Mouse (Mus musculus) cerebellum, postnatal 36 days (tissue): ENCODE results near the gene Ptk7.
"Not testable (repeated sequence)": the region's sequence is repeated elsewhere in the genome, so short reads cannot be mapped to it uniquely, and the experiment has no call there.

ENCODE experiments used
- DNase-seq, 2 experiments: peaks; one replicate each; pipeline ENCODE4 v3.0.0; 2021 to 2022; ENCODE audit warnings: mixed read lengths in 2 of 2

The Ptk7 gene

DNA sequence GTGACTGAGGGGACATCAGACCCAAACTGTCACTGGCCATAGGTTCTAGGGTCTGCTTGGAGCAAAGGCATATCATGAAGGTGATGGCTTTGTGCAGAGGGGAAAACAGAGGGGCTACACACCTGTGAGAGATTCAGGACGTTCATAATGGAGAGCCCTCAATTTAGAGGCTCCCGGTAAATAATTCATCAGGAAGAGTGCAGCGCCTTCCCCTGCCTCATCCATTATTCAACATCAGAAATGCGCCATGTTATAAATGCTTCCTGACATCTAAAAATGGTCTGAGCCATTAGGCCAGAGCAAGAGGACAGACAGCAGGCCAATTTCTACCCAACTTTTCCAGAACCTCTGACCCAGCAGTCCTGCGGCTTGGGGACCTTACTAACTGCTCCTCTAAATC lies 24.2 kb downstream of the Ptk7 start:
- DNase-seq = no peak

DNA sequence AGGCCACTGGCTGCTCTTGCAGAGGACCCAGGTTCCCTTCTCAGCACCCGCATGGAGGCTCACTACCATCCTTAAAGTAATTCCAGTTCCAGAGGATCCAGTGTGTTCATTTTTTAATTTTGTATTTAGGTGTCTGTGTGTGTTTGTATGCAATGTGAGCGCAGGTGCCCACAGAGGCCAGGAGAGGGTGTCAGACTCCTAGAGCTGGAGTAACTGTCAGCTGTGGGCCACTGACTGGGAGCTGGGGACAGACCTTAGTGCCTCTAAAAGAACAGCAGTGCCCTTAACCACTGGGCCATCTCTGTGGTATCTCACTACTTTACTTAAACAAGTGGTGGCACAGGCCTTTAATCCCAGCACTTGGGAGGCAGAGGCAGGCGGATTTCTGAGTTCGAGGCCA lies 26.1 kb downstream of the Ptk7 start:
- DNase-seq = no peak

DNA sequence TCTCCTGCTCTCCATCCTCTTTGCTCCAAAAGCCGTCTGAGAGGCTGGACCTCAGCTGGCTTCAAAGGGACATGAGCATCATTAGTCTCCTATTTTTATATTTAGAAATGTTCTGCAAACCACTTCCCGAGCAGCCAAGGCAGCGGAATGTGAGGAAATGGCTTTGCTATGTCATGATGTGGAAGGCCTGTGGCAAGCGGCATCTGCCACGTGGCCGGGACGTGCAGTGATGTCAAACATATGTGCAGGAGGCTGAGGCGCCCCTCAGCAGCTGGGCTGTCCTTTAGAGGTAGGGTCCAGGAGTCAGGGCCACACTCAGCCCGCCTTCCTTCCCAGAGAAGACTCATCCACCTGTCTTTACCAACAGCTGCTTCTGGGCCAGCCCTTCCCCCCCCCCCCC lies 27.1 kb downstream of the Ptk7 start:
- no peak for DNase-seq

DNA sequence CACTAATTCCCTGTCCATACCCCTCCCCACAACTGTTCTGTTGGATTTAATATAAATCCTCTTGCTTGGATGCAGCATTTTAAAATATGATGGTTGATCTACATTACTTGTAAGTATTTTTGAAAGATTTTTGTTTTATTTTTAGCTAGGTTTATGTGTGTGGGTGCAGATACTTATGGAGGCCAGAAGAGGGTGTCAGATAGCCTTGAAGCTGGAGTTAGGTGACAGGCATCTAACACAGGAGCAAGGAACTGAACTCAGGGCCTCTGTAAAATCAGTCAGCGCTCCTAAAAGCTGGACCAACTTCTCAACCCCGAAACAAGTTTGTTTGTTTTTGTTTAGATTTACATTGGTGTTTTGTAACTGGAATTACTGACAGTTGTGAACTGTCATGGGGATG lies 28.7 kb downstream of the Ptk7 start:
- DNase-seq = no peak

DNA sequence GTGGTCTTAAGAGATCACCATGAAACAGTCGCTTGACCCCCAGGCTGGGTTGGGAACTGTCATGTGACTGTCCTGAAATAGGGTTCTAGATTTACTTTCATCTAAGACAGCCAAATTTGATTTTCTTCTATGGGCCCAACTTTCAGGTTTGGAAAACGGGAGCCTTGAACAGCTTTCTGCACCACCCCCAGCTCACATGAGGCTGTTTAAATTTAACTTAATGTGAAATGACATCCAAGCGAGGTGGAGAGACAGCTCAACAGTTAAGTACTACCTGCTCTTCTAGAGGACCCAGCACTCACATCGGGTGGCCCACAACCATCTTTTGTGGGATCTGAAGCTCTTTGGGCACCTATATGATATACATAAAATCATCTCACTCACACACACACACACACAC lies 30.3 kb downstream of the Ptk7 start:
- no peak for DNase-seq

DNA sequence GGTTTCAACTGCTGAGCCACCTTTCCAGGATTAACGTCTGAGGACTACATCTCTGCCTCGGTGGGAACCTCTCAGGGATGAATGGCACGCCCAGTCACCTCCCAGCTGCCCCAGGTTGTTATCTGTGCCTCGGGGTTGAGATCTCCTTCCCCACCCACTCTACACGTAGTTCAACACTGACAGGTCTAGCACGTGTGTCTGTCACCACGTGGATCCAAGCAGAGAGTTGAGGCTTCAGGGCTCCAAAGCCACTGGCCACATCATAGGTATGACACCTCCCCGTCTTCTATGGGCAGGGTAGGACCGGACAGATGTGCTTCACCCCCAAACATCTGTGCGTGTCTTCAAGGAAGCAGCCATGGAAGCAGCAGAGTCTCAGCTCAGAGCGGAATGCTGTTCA lies 31.3 kb downstream of the Ptk7 start:
- no peak for DNase-seq

DNA sequence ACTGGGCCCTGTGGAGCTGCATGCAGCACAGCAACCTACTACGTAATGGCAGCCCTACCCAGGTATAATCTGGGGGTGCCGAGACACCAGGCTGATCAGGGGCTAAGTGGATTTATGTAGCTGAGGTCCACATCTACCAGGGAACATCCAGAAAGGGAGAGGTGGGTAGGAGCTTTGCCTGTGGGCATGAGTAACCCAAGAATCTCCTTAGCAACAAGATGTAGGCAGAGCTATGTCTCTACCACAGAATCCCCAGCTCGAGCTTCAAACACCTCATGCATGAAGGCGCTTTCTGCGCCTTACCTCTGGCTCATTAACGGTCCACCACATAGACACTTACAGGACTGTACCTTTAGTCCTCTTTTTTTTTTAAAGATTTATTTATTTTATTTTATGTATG lies 34.0 kb downstream of the Ptk7 start:
- no peak for DNase-seq

DNA sequence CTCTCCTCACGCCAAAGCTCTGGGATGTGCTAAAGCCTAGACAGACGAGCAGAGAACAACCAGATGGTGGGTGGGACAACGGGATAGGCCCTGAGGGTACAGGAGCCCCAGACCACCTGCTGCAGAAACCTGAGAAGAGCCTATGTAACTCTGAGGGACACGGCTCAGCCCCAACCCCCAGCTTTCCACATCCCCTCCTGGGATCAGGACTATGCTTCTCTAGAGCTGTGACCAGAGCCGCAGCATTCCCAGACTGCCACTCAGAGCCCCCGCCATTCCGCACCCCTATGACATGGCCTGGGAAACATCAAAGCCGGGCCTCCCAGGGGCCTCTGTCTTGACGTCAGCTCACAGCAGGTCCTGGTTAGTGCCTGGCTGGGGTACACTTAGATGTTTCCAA lies 34.7 kb downstream of the Ptk7 start:
- no peak for DNase-seq

DNA sequence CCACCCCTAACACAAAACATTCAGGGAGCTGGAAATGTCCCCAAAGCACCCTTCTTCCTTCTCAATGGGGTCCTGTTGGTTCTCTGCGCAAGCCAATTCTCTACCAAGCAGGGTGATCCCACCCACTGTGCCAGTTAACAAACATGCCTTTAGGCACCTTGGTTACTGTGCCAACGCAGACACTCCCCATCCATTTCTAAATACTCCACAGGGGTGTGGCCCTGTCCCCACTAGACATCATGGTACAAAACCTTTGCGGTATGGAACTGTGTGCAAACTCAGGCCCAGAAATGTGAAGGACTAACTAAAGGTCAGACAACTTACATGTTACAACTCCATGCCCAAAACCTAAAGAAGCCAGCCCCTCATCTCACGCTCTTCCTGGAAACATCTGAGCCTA lies 36.2 kb downstream of the Ptk7 start:
- no peak for DNase-seq

DNA sequence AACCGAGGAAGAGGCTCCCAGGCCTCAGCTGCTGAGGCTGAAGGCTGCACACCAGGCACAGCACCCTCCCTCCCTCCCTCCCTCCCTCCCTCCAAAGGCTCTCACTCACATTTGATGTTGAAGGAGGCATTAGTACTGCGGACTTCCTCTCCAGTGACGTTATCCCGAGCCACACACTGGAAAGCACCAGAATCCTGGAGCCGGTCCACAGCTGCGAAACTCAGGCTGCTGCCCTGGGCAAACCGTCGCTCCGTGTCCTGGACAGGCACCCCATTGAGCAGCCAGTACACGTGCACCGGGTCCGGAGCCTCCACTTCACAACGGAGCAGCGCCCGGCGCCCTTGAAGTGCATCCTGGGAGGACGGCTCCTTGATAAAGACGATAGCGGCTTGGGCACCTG lies 37.9 kb downstream of the Ptk7 start:
- DNase-seq = no peak

DNA sequence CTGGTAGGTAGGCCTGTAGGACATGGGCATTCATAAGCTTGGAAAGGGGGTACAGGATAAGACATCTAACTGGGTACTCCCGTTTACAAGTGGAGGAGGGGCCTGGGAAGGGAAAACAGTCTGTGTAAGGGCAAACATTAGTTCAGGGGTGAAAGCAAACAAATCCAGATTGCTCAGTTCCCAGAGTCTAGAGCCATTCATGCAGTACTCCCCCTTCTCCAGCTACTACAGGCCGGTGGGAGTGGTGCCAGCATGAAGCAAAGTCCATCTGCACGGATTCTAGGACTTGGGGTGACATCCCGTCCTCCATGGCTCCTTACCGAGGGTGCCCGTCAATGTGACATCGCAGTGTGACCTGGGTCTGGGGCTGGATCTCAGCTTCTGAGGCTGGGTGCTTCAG lies 38.9 kb downstream of the Ptk7 start:
- no peak for DNase-seq

DNA sequence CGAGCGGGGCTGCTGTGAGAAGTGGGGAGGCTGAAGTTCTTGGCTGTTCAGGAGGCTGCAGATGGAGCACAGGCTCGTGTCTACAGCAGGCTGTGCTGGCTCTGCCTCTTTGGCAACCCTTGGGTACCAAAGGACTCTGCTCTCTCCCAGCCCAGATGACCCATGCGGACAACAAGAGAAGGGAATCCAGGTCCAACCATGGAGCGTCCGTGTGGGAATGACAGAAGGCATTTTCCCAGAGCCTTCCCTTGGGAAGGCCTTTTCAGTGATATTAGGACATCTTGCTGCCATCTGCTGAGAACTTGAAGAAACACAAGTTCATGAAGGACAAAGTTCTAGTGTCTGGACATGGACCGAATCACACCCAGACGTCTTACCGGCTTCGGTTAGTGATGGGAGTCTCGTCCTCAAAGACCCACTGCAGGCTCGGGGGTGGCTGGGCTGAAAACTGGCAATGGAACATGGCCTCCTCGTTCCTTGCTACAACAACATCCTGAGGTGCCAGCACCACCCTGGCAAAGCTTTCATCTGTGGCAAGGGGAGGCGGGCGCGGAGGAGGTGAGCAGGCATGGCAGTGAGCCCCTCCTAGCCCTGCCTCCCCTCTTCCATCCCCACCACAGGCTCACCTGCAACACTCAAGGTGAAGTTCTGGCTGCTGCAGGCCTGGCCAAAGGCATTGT lies 39.5 kb downstream of the Ptk7 start:
- peak; percentile 30 to 46 for DNase-seq

DNA sequence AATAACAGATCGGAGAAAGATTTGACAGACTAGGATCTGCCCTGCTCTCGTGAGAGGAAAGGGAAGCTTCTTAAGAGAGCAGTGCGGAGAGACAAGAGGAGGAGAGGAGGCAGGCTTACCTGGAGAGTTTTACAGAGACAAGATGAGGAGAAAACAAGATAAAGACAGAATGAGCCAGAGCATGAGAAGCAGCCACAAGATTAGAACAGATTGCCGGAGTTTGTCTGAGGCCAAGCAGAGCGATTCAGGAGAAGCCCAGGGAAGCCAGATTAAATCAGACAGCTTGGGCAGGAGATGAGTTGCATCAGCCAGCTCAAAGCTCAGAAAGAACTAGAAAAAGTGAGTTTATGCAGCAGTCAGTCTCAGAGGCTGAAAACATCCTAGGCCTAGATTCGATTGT lies 40.4 kb downstream of the Ptk7 start:
- no peak for DNase-seq

DNA sequence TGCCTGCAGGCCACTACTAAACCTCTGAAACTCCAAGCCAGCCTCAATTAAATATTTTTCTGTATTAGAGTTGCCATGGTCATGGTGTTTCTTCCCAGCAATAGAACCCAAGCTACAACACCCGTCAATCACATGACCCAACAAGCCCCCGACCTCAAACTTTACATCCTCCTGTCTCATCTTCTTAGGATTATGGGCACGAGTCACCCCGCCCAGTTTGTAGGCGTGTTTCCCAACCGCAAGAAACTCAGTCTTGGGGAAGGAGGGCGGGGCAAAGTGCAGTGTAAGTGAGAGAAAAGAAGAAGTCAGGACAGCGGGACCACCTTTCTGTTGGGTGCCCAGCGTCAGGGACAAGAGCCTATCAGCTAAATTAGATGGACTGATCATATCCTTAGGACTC lies 41.1 kb downstream of the Ptk7 start:
- DNase-seq = no peak

DNA sequence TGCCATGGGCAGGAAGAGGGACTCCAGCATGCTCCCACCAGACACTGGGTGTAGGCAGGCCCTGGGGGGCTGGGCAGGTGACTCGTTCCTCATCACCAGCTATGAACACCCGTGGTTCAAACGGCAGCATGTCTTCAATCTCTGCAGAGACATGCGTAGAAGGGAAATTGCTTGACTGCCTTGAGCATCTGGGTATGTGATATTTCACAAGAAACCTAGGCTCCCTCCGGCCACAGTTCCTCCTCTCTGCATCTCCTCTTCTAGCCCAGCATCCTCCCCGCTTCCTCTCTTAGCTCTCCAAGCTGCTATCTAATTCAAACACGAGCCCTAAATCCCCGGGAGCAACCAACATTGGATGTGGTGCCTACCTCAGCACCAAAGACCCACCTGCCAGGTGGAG lies 43.0 kb downstream of the Ptk7 start:
- no peak for DNase-seq

DNA sequence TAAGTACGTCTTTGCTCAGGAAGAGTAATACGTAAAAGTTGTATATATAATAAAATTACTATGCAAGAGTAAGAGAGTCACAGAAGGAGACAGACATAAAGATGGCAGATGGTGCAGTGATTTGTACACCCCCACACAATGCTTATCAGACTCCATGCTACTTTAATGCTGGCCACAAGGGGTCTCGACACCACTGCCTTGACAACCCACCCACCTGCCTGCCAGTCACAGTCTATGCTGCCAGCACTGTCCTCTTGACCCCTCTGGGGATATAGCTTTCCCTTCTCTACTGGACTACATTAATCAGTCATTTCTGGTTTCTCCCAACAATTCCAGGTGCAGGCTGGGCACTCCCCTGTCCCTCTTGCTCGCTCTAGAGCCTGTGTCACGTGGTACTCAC lies 50.7 kb downstream of the Ptk7 start:
- no peak for DNase-seq

DNA sequence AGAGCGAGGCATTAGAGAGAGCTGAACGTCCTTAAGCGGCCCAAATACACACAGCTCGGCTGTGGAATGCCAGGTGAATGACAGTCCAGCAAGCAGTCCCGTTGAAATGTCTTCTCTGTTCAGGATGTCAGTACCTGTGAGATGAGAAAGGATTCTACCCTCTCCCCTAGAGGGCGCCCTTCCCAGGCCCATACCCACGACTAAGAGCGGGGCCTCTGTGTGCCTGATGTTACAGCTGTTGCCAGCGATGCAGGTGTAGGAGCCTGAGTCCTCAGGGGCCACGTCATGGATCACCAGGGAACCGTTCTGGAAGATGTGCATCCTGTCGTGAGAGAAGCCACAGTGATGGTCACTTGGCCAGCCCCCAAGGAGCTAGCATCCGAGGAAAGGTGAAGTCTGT lies 53.2 kb downstream of the Ptk7 start:
- no peak for DNase-seq

DNA sequence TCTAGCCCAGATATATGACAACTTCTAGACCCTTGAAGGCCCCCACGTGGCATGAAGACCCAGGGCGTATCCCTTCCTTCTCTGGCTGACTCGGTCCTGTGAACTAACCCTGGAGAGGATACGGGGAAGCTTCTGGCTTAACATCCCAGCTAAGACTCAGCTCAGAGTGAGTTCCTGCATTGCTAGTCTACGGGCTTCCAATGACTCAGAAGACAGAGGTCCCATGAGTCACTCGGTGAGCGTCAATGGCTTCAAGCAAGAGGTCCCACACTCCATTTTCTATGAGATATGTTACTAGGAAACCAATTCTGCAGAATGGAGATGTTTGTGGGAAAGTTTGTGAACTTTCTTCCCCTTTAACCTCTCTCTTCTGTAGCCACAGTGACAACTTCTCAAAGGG lies 54.8 kb downstream of the Ptk7 start:
- DNase-seq = no peak

DNA sequence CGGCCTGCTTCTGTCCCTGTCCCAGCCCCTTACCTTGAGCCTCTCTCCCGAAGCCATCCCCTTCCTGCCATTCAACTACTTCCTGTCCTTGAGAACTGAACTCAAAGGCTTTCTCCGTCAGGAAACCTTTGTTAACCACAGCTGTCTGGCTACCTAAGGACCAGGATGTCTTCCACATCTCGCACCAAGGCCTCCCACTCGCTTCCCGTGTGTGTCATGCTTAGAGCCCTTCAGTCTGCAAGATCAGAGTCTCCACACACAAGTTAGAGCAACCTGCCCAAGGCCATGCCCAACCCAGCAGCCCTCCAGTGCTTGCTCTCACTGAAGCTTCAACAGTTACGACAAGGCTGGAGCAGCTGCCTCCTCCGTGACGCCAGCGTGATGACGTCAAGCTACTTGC lies 58.3 kb downstream of the Ptk7 start:
- DNase-seq = no peak

DNA sequence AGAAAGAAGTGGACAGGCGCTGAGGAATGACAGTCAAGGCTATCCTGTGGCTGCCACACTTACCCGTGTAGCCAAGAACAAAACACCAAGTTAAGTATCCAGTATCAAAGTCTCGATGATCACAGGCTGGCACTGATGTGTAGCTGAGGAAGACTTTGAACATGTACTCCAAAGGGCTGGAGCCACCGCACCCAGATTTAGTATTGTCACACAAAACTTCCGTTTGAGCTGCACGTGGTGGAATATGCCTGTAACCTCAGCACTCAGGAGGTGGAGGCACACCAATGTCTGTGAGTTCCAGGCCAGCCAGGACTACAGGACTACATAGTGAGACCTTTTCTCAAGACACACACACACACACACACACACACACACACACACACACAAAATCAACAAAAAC lies 70.2 kb downstream of the Ptk7 start:
- no peak for DNase-seq

DNA sequence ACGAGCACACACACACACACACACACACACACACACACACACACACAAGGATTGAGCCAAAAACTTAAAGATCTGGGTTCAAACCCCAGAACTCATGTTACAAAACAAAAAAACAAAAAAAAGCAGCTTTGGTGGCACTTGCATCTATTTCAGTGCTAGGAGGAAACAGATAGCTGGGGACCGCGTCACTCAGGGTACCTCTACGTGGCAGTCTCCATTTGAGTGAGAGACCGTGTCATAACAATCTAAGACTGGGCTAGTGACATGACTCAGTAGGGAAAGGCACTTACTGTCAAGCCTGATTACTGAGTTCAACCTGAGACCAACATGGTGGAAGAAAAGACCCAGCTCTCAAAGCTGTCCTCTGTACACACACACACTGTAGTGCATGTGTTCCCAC lies 71.2 kb downstream of the Ptk7 start:
- DNase-seq = no peak

DNA sequence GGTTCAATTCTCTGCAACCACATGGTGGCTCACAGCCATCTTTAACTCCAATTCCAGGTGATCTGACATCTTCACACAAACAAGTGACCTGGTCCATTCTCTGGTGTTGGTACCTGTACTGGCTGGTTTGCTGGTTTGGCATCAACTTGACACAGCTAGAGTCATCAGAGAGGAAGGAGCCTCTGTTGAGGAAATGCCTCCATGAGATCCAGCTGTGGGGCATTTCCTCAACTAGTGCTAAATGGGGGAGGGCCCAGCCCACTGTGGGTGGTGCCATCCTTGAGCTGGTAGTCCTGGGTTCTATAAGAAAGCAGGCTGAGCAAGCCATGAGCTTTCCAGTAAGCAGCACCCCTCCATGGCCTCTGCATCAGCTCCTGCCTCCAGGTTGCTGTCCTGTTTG lies 72.0 kb downstream of the Ptk7 start:
- DNase-seq = not testable (repeated sequence)

DNA sequence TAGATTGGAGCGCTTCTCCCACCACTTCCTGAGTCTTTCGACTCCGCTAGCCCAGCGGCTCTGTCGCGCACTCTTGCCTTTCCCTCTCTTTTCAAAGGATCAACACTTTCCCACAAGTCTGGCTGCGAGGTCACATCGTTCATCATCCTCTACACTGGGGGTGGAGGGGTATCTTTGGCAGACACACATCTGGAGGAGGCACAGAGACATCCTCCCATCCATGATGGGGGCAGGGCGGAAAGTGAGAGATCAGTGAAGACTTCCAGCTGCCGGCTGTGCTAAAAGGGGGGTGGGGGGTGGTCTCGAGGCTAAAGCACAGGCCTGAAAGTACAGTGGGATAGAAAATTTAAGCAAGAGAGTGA lies 72.7 kb downstream of the Ptk7 start:
- DNase-seq = peak in 1 of 2 experiments; percentile 22

DNA sequence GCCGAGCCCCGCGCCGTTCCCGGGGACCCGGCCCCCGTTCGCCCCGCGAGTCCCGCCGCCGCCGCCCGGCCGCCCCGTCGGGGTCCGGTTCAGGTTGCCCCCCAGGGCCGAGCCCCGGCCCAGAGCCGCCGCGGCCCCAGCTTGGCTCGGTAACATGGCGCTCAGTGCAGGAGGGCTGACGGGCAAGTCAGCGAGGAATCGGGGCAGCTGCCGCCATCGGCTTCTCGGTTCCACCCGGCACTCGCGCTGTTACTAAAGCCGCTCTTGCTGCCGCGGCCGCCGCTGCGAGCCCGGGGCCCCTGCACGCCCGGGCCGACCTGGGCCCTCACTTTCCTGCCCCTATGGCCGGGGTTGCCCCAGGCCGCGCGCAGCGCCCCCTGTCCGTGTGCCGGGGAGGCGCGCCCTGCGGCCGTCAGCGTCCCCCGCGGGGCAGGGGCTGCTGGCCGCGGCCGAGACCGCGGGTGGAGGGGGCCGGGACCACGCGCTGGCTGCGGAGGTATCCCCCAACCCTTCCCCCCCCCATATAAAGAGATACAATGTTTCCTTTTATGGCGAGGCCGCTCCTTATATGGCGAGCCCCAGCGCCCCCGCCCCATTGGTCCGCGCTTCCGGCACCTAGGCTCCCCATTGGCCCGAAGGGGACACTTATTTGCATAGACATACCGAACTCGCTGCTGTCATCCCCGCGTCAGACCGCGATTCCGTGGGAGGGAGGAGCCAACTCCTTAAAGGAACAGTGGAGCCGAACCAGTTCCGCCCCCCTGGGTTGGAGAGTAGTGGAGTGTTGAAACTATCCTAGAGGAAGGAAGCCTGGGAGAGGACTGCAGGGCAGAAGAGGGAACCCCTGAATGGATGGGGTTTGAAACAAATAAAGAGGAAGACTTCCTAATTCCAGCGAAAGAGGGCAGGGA lies 73.4 kb downstream of the Ptk7 start, which contains the start of gene Srf:
TSS of gene Srf (minus strand) at position 503 of the 911 bp plus-strand sequence.
- peak; percentile 92 to 95 for DNase-seq
